Mouse (Mus musculus) midbrain, embryonic 14.5 days (tissue): ENCODE measurements at regions not wholly inside any gene's neighbourhood (a gene's known extent, or its start where the extent isn't known, plus 50 kb on each side); places are given as distances from the start of the nearest gene placed in this dataset.

Experiments
- ATAC-seq: fragments of 200-750 bp; cut with Nextera tagmentation; 2 replicates; pipeline ENCODE4 v1.8.0; 2017; ENCODE audit warnings: moderate number of reproducible peaks, moderate library complexity; ENCODE audit not compliant: low FRiP score, low TSS enrichment
- DNase-seq: peaks from one replicate; pipeline ENCODE4 v3.0.0-alpha.2; 2015
- H3K27ac ChIP-seq: fragments of 300-500 bp; sonication (generic); replicated peaks from 2 replicates; pipeline ENCODE4 v1.5.1; 2014; ENCODE audit warnings: mild to moderate bottlenecking, low read depth, low read length, moderate library complexity
- H3K27me3 ChIP-seq: fragments of 300-500 bp; sonication (generic); 2 replicates; pipeline ENCODE4 v1.6.1; 2014; ENCODE audit warnings: low read length, control low read depth, mixed read lengths; ENCODE audit not compliant: control insufficient read depth, insufficient read depth
- H3K36me3 ChIP-seq: fragments of 300-500 bp; sonication (generic); 2 replicates; pipeline ENCODE4 v1.6.1; 2014; ENCODE audit warnings: low read length, control low read depth; ENCODE audit not compliant: control insufficient read depth, insufficient read depth
- H3K4me1 ChIP-seq: fragments of 300-500 bp; sonication (generic); 2 replicates; pipeline ENCODE4 v1.6.1; 2014; ENCODE audit warnings: mild to moderate bottlenecking, antibody characterized with exemption, low read length, control low read depth; ENCODE audit not compliant: control insufficient read depth, insufficient read depth
- H3K4me2 ChIP-seq: fragments of 300-500 bp; sonication (generic); 2 replicates; pipeline ENCODE4 v1.6.1; 2014; ENCODE audit warnings: mild to moderate bottlenecking, low read length, moderate library complexity
- H3K4me3 ChIP-seq: fragments of 300-500 bp; sonication (generic); replicated peaks from 2 replicates; pipeline ENCODE4 v1.5.1; 2014; ENCODE audit warnings: low read depth, low read length
- H3K9ac ChIP-seq: fragments of 300-500 bp; sonication (generic); replicated peaks from 2 replicates; pipeline ENCODE4 v1.6.1; 2014; ENCODE audit warnings: mild to moderate bottlenecking, low read length, moderate library complexity
- H3K9me3 ChIP-seq: fragments of 300-500 bp; sonication (generic); 2 replicates; pipeline ENCODE4 v1.6.1; 2016; ENCODE audit warnings: low read length, control low read depth, mixed read lengths; ENCODE audit not compliant: control insufficient read depth
- WGBS: fragments of 180-500 bp; shearing (Covaris S2); extraction: QIAGEN DNeasy Blood & Tissue Kit; methylation state at CpG from one replicate; pipeline ENCODE4 v1.1.7; 2014; 5-methylcytosine and 5-hydroxymethylcytosine counted together

DNA sequence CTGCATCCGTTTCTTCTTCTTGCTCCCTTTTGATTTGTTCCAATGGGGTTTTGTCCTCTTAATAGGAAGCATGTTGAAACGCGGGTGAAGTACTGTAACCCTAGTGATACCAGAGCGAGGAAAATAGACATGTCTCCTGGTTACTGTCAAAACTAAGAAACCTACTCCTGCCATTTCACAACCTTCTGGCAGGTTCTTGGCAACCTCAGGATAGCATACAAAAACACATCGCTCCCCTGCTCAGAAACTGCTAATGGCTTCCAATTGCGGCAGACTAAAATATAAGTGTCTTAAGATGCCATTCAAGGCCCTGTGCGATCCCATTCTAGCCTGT, 172.4 kb downstream of the Spata19 start:
- Histone ChIP-seq H3K36me3 (no peaks in the 10 kb centered on the region), H3K4me3 (no peak overlapping the region), H3K9me3 (no peaks in the 10 kb centered on the region), H3K9ac (no peak overlapping the region), H3K4me2 (no peak overlapping the region), H3K27me3 (no peaks in the 10 kb centered on the region), H3K4me1 (no peaks in the 10 kb centered on the region), H3K27ac (no peak overlapping the region)
- DNase-seq (no peak), ATAC-seq (no peak)
- WGBS = 76% methylated on average over 7 of the region's 7 CpGs

DNA sequence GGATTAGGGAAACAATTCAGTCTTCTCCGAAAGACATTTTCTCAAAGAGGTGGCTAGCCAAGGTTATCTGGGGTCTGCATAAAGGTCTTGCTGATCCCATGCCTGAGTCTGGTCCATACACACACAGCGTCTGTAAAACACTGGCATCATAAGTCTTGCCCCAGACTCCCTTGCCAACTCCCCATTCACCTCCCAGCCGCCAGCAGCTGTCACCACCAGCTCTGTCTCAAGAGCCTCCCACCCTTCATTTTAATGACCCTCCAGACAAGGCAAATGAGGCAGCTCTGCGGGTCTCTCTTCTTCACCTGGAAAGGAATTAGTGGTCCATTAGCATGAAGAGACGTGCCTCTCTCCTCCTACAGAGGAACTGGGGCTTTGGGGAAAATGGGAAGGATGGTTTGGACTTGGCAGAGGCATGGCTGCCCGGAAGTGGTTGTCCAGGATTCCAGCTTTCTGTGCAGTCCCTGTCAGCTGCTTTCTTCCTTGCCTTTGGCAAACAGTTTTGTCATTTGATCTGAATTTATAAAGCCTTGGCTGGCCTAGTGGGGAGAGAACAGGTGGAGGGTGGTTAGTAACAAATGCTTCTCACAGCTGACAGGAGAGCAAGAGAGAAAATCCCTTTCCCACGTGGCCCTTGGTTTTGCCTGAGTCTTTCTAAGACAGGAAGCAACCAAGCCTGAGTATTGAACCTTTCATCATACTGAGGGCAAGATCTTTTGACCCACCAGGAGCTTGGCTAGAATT, 173.3 kb upstream of the Opcml start:
- Histone ChIP-seq H3K9me3 (no peaks in the 10 kb centered on the region), H3K9ac (no peak overlapping the region), H3K4me3 (no peak overlapping the region), H3K27ac (no peak overlapping the region), H3K36me3 (no peaks in the 10 kb centered on the region), H3K27me3 (no peaks in the 10 kb centered on the region), H3K4me2 (no peak overlapping the region), H3K4me1 (no peaks in the 10 kb centered on the region)
- no peak for DNase-seq
- ATAC-seq = no peak
- WGBS = 48% methylated on average over 7 of the region's 7 CpGs

DNA sequence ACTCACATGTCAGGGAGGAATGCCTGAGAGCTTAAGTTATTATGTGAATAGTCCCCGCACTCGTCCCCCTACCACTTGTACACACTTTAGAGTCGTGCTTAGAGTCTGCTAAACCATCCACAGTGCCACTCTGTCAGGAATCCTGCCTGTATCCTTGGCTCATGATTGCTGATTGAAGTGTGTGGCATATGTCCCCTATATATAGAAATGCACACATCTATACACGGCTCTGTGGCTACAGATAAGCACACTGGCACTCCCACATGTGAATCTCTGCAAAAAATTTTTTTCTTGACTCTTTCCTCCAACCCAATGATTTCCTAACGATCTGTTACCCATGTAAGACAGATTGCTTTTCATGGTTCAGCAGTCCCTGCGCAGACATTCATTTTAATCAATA, 155.7 kb upstream of the Opcml start:
- no peak overlapping the region for H3K27ac ChIP-seq
- no peak for DNase-seq
- 76% methylated on average over 6 of the region's 6 CpGs for WGBS
- H3K27me3 ChIP-seq = no peaks in the 10 kb centered on the region
- no peak for ATAC-seq
- no peak overlapping the region for H3K9ac ChIP-seq
- H3K9me3 ChIP-seq = no peaks in the 10 kb centered on the region
- no peaks in the 10 kb centered on the region for H3K36me3 ChIP-seq
- H3K4me3 ChIP-seq = no peak overlapping the region
- H3K4me1 ChIP-seq = no peaks in the 10 kb centered on the region
- no peak overlapping the region for H3K4me2 ChIP-seq

DNA sequence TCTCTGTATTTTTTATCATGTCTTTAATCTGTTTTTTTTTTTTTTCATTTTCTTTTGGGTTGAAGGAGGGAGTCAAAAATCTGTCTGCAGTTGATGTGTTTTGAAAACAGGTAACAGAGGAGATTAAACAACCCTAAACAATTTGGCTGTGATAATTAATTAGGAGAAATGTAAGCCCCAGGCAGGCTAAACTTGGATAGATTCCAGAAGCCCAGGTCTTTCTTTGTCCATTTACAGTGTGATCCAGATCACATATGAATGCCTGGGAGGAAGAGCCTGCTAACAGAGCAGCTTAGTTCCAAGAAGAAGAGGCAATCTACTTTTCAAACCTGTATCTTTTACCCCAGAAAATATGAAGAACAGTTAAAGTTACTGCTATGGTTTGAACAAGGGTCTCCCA, 150.0 kb upstream of the Opcml start:
- no peaks in the 10 kb centered on the region for H3K4me1 ChIP-seq
- H3K27ac ChIP-seq = no peak overlapping the region
- H3K4me3 ChIP-seq = no peak overlapping the region
- H3K9me3 ChIP-seq = no peaks in the 10 kb centered on the region
- no peak overlapping the region for H3K4me2 ChIP-seq
- no peak overlapping the region for H3K9ac ChIP-seq
- ATAC-seq = no peak
- DNase-seq = no peak
- no peaks in the 10 kb centered on the region for H3K27me3 ChIP-seq
- no peaks in the 10 kb centered on the region for H3K36me3 ChIP-seq

GRCm38 (mm10) chr9:27643312-27643711, 147.3 kb upstream of the Opcml start:
- H3K4me2 ChIP-seq = no peak overlapping the region
- H3K9me3 ChIP-seq = no peaks in the 10 kb centered on the region
- no peaks in the 10 kb centered on the region for H3K4me1 ChIP-seq
- no peak for DNase-seq
- no peak overlapping the region for H3K9ac ChIP-seq
- no peak overlapping the region for H3K4me3 ChIP-seq
- H3K27me3 ChIP-seq = no peaks in the 10 kb centered on the region
- no peaks in the 10 kb centered on the region for H3K36me3 ChIP-seq
- 68% methylated on average over 1 of the region's 1 CpGs for WGBS
- ATAC-seq = no peak
- H3K27ac ChIP-seq = no peak overlapping the region

DNA sequence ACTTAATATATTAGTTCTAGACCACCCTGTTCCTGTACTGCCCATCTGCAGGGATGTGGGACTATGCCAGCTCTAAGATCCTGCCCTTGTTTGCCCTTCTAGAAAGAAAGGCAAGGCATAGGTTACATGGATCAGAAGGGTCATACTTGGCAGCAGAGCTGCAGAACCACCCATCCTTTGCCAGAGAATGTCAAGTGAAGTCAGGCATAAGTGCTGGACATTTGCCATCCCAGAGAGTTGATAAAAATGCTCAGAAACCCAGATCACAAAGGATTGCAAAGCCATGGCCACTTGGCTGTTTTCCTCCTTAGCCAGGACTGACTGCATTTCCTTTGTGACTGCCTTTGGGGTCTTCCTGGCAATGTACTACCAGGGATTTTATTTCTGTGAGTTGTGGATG, 146.7 kb upstream of the Opcml start:
- Histone ChIP-seq H3K27me3 (no peaks in the 10 kb centered on the region), H3K9me3 (no peaks in the 10 kb centered on the region), H3K9ac (no peak overlapping the region), H3K4me2 (no peak overlapping the region), H3K27ac (no peak overlapping the region), H3K36me3 (no peaks in the 10 kb centered on the region), H3K4me1 (no peaks in the 10 kb centered on the region), H3K4me3 (no peak overlapping the region)
- DNase-seq (no peak), ATAC-seq (no peak)

- H3K9me3 ChIP-seq = no peaks in the 10 kb centered on the region
- no peak for DNase-seq
- no peaks in the 10 kb centered on the region for H3K4me1 ChIP-seq
- H3K4me2 ChIP-seq = no peak overlapping the region
- 84% methylated on average over 5 of the region's 5 CpGs for WGBS
- no peaks in the 10 kb centered on the region for H3K27me3 ChIP-seq
- H3K9ac ChIP-seq = no peak overlapping the region
- H3K27ac ChIP-seq = no peak overlapping the region
- H3K36me3 ChIP-seq = no peaks in the 10 kb centered on the region
- ATAC-seq = no peak
- H3K4me3 ChIP-seq = no peak overlapping the region
Measured at GRCm38 (mm10) chr9:27645435-27645834, 145.1 kb upstream of the Opcml start.

GRCm38 (mm10) chr9:27646100-27646499, 144.5 kb upstream of the Opcml start:
- ATAC-seq = no peak
- no peak overlapping the region for H3K4me2 ChIP-seq
- H3K36me3 ChIP-seq = no peaks in the 10 kb centered on the region
- no peak overlapping the region for H3K27ac ChIP-seq
- WGBS = 82% methylated on average over 8 of the region's 8 CpGs
- no peak overlapping the region for H3K4me3 ChIP-seq
- no peaks in the 10 kb centered on the region for H3K4me1 ChIP-seq
- H3K9me3 ChIP-seq = no peaks in the 10 kb centered on the region
- no peak overlapping the region for H3K9ac ChIP-seq
- no peaks in the 10 kb centered on the region for H3K27me3 ChIP-seq
- DNase-seq = no peak

GRCm38 (mm10) chr9:27646956-27647355, 143.6 kb upstream of the Opcml start:
- no peak for DNase-seq
- 76% methylated on average over 10 of the region's 10 CpGs for WGBS
- H3K4me3 ChIP-seq = no peak overlapping the region
- ATAC-seq = no peak
- H3K4me2 ChIP-seq = no peak overlapping the region
- no peaks in the 10 kb centered on the region for H3K36me3 ChIP-seq
- no peaks in the 10 kb centered on the region for H3K27me3 ChIP-seq
- H3K4me1 ChIP-seq = no peaks in the 10 kb centered on the region
- no peak overlapping the region for H3K27ac ChIP-seq
- no peaks in the 10 kb centered on the region for H3K9me3 ChIP-seq
- H3K9ac ChIP-seq = no peak overlapping the region
